Mouse (Mus musculus) kidney, postnatal 0 days (tissue): ENCODE results near the gene Olfr1348. TPM values are rescaled to one million over a fixed set of nuclear protein-coding genes. Genes with fewer than 3 reads are reported as not detected.

Experiments used
- ATAC-seq: fragments of 200-750 bp; cut with Nextera tagmentation; replicated peaks from 2 replicates; pipeline ENCODE4 v1.8.0; 2017; ENCODE audit warnings: low read depth, moderate number of reproducible peaks, moderate TSS enrichment, moderate library complexity; ENCODE audit not compliant: low FRiP score
- DNase-seq: peaks from one replicate; pipeline ENCODE4 v3.0.0-alpha.2; 2016; ENCODE audit warnings: low spot score
- H3K27ac ChIP-seq: fragments of 300-500 bp; sonication (generic); 2 replicates; pipeline ENCODE4 v1.5.1; 2014; ENCODE audit warnings: mild to moderate bottlenecking
- H3K27me3 ChIP-seq: fragments of 300-500 bp; sonication (generic); 2 replicates; pipeline ENCODE4 v1.6.1; 2014; ENCODE audit warnings: low read length, mixed read lengths; ENCODE audit not compliant: insufficient read depth
- H3K36me3 ChIP-seq: fragments of 300-500 bp; sonication (generic); 2 replicates; pipeline ENCODE4 v1.6.1; 2014; ENCODE audit warnings: low read length, mixed read lengths; ENCODE audit not compliant: insufficient read depth
- H3K4me1 ChIP-seq: fragments of 300-500 bp; sonication (generic); replicated peaks from 2 replicates; pipeline ENCODE4 v1.6.1; 2014; ENCODE audit warnings: antibody characterized with exemption, low read length, mixed read lengths; ENCODE audit not compliant: insufficient read depth
- H3K4me2 ChIP-seq: fragments of 300-500 bp; sonication (generic); 2 replicates; pipeline ENCODE4 v1.6.1; 2014; ENCODE audit warnings: mild to moderate bottlenecking, low read length, moderate library complexity, mixed read lengths
- H3K4me3 ChIP-seq: fragments of 300-500 bp; sonication (generic); replicated peaks from 2 replicates; pipeline ENCODE4 v1.5.1; 2014; ENCODE audit warnings: low read depth, low read length
- H3K9ac ChIP-seq: fragments of 300-500 bp; sonication (generic); 2 replicates; pipeline ENCODE4 v1.6.1; 2014; ENCODE audit warnings: low read depth, low read length
- H3K9me3 ChIP-seq: fragments of 300-500 bp; sonication (generic); replicated peaks from 2 replicates; pipeline ENCODE4 v1.6.1; 2016; ENCODE audit warnings: low read length, inconsistent platforms, mixed read lengths
- CTCF ChIP-seq: IDR thresholded peaks from 2 replicates; pipeline ENCODE4 v1.5.1; 2016; ENCODE audit warnings: antibody characterized with exemption, low read depth, mild to moderate bottlenecking, moderate library complexity
- WGBS: fragments of 180-500 bp; shearing (Covaris S2); extraction: QIAGEN DNeasy Blood & Tissue Kit; methylation state at CpG from one replicate; pipeline ENCODE4 v1.1.7; 2014; 5-methylcytosine and 5-hydroxymethylcytosine counted together
- polyA plus RNA-seq: library from polyadenylated mRNA; unstranded; fragments of >200 nt; fragmentation: Nextera tagmentation; extraction: Ambion mirVana; gene quantifications from 2 replicates; pipeline ENCODE4 v1.2.1, GENCODE M21; 2015

Olfr1348 gene
- polyA plus RNA-seq, 1 experiment from 2014 or later = not detected

- TF ChIP-seq CTCF = no peak
- no peaks in the 10 kb centered on the region for H3K9me3 ChIP-seq
- no peaks in the 10 kb centered on the region for H3K27me3 ChIP-seq
- H3K9ac ChIP-seq = no peak within 1 kb of the TSS
- H3K36me3 ChIP-seq = no peaks in the 10 kb centered on the region
- H3K4me3 ChIP-seq = no peak within 1 kb of the TSS
- no peak within 1 kb of the TSS for H3K4me2 ChIP-seq
- ATAC-seq = no peak
- no peak for DNase-seq
- H3K27ac ChIP-seq = no peak within 1 kb of the TSS
- no peaks in the 10 kb centered on the region for H3K4me1 ChIP-seq
These were observed 41.6 kb downstream of the Olfr1348 start, which contains the start of gene Olfr1346 for GRCm38 (mm10) chr7:6466951-6467350. Olfr1346 (plus strand) TSS chr7:6467101.

GRCm38 (mm10) chr7:6456399-6456798 is 52.1 kb downstream of the Olfr1348 start:
- Histone ChIP-seq H3K27ac (no peak overlapping the region), H3K36me3 (no peaks in the 10 kb centered on the region), H3K9ac (no peak overlapping the region), H3K4me3 (no peak overlapping the region), H3K27me3 (no peaks in the 10 kb centered on the region), H3K4me2 (no peak overlapping the region), H3K9me3 (no peaks in the 10 kb centered on the region), H3K4me1 (no peaks in the 10 kb centered on the region)
- 54% methylated on average over 3 of the region's 3 CpGs for WGBS
- ATAC-seq (no peak), DNase-seq (peak; percentile 8)
- no peak for TF ChIP-seq CTCF

GRCm38 (mm10) chr7:6455868-6456267 is 52.7 kb downstream of the Olfr1348 start, which contains the start of gene Olfr1336:
Olfr1336 (plus strand) TSS chr7:6456168.
- Histone ChIP-seq H3K9me3 (no peaks in the 10 kb centered on the region), H3K36me3 (no peaks in the 10 kb centered on the region), H3K9ac (no peak within 1 kb of the TSS), H3K4me3 (no peak within 1 kb of the TSS), H3K4me2 (no peak within 1 kb of the TSS), H3K27ac (no peak within 1 kb of the TSS), H3K4me1 (no peaks in the 10 kb centered on the region), H3K27me3 (no peaks in the 10 kb centered on the region)
- ATAC-seq (no peak), DNase-seq (no peak)
- TF ChIP-seq CTCF = no peak

Other genes with a start within 250 kb of the Olfr1348 start
- gene Zfp667, start 222.2 kb downstream of the Olfr1348 start, polyA plus RNA-seq = 4.8 and 4.9 TPM in 2 replicates
- gene Zfp583, start 177.5 kb downstream of the Olfr1348 start, polyA plus RNA-seq = 3.2 and 4.2 TPM in 2 replicates
- 0.39 and 0.64 TPM in 2 replicates for gene Gm3854, start 165.0 kb downstream of the Olfr1348 start, polyA plus RNA-seq
- 1.4 and 2.0 TPM in 2 replicates for gene Zfp78, start 145.5 kb downstream of the Olfr1348 start, polyA plus RNA-seq
- 6.2 and 7.4 TPM in 2 replicates for gene Zfp28, start 125.5 kb downstream of the Olfr1348 start, polyA plus RNA-seq
- gene Smim17, start 110.0 kb downstream of the Olfr1348 start, polyA plus RNA-seq = not detected in 2 replicates
- not detected in 2 replicates for gene Gm20715, start 98.5 kb downstream of the Olfr1348 start, polyA plus RNA-seq
- gene Olfr1344, start 70.1 kb downstream of the Olfr1348 start, polyA plus RNA-seq = not detected in 2 replicates
- not detected in 2 replicates for gene Olfr1336, start 52.6 kb downstream of the Olfr1348 start, polyA plus RNA-seq
- gene Olfr1346, start 41.6 kb downstream of the Olfr1348 start, polyA plus RNA-seq = not detected in 2 replicates
- gene Olfr5, start 21.8 kb downstream of the Olfr1348 start, polyA plus RNA-seq = not detected in 2 replicates
- gene Olfr1347, start 9.0 kb downstream of the Olfr1348 start, polyA plus RNA-seq = not detected in 2 replicates
- not detected in 2 replicates for gene Olfr1349, start 14.2 kb upstream of the Olfr1348 start, polyA plus RNA-seq
- gene Olfr1350, start 56.1 kb upstream of the Olfr1348 start, polyA plus RNA-seq = not detected in 2 replicates
- gene Zim1, start 187.7 kb upstream of the Olfr1348 start, polyA plus RNA-seq = 2.6 and 2.8 TPM in 2 replicates
- gene Peg3, start 221.7 kb upstream of the Olfr1348 start, polyA plus RNA-seq = 73.5 and 75.8 TPM in 2 replicates
- 1.6 and 1.7 TPM in 2 replicates for gene Usp29, start 221.8 kb upstream of the Olfr1348 start, polyA plus RNA-seq